Mouse (Mus musculus) embryonic facial prominence, embryonic 10.5 days (tissue): Measurements from ENCODE around the gene Apon. TPM values are rescaled to one million over a fixed set of nuclear protein-coding genes. Genes with fewer than 3 reads are reported as not detected.
"Not testable (repeated sequence)": the region's sequence is repeated elsewhere in the genome, so short reads cannot be mapped to it uniquely, and the experiment has no call there.

ENCODE experiments used
- DNase-seq: peaks from one replicate; pipeline ENCODE4 v3.0.0-alpha.2; 2017; ENCODE audit warnings: low spot score
- H3K27ac ChIP-seq: fragments of 300-500 bp; sonication (generic); replicated peaks from 2 replicates; pipeline ENCODE4 v1.5.1; 2016; ENCODE audit warnings: mild to moderate bottlenecking
- H3K27me3 ChIP-seq: fragments of 300-500 bp; sonication (generic); replicated peaks from 2 replicates; pipeline ENCODE4 v1.6.1; 2016; ENCODE audit warnings: low read depth, mild to moderate bottlenecking; ENCODE audit not compliant: poor library complexity, severe bottlenecking
- H3K36me3 ChIP-seq: fragments of 300-500 bp; sonication (generic); replicated peaks from 2 replicates; pipeline ENCODE4 v1.6.1; 2016; ENCODE audit warnings: mild to moderate bottlenecking, moderate library complexity
- H3K4me1 ChIP-seq: fragments of 300-500 bp; sonication (generic); 2 replicates; pipeline ENCODE4 v1.6.1; 2016
- H3K4me3 ChIP-seq: fragments of 300-500 bp; sonication (generic); 2 replicates; pipeline ENCODE4 v1.5.1; 2016; ENCODE audit warnings: mild to moderate bottlenecking, moderate library complexity
- H3K9me3 ChIP-seq: fragments of 300-500 bp; sonication (generic); 2 replicates; pipeline ENCODE4 v1.6.1; 2016; ENCODE audit warnings: mild to moderate bottlenecking
- WGBS: fragments of 180-500 bp; shearing (Covaris S2); methylation state at CpG from one replicate; pipeline ENCODE4 v1.1.7; 2016; 5-methylcytosine and 5-hydroxymethylcytosine counted together
- polyA plus RNA-seq: library from polyadenylated mRNA; unstranded; fragments of >200 nt; fragmentation: Nextera tagmentation; extraction: Ambion mirVana; gene quantifications from 2 replicates; pipeline ENCODE4 v1.2.1, GENCODE M21; 2016

The Apon gene
- polyA plus RNA-seq, 1 experiment from 2014 or later: 0.69 TPM

- Histone ChIP-seq H3K36me3 (peaks cover 74% of the 10 kb centered on the region), H3K27ac (no peak overlapping the region), H3K27me3 (no peaks in the 10 kb centered on the region), H3K4me1 (peaks cover 10% of the 10 kb centered on the region), H3K4me3 (no peak overlapping the region), H3K9me3 (no peaks in the 10 kb centered on the region)
- DNase-seq: peak; percentile 80
- WGBS: 65% methylated on average over 31 of the region's 31 CpGs
These were observed 30.0 kb downstream of the Apon start for GRCm38 (mm10) chr10:128283604-128284579.

- H3K4me3 ChIP-seq, H3K27ac ChIP-seq, DNase-seq, H3K9me3 ChIP-seq, H3K27me3 ChIP-seq: not testable (repeated sequence)
- 68% methylated on average over 1 of the region's 1 CpGs for WGBS
- Histone ChIP-seq H3K4me1 (peaks cover 10% of the 10 kb centered on the region), H3K36me3 (peaks cover 42% of the 10 kb centered on the region)
These were observed 36.7 kb downstream of the Apon start for GRCm38 (mm10) chr10:128290594-128290993.

GRCm38 (mm10) chr10:128296370-128297090 is 42.6 kb downstream of the Apon start:
- Histone ChIP-seq H3K36me3 (peaks cover 15% of the 10 kb centered on the region), H3K4me1 (no peaks in the 10 kb centered on the region), H3K4me3 (no peak overlapping the region), H3K27ac (no peak overlapping the region), H3K9me3 (no peaks in the 10 kb centered on the region), H3K27me3 (no peaks in the 10 kb centered on the region)
- DNase-seq: no peak
- 80% methylated on average over 13 of the region's 13 CpGs for WGBS

- no peak overlapping the region for H3K27ac ChIP-seq
- peaks cover 8% of the 10 kb centered on the region for H3K36me3 ChIP-seq
- no peak for DNase-seq
- no peak overlapping the region for H3K4me3 ChIP-seq
- WGBS: 86% methylated on average over 4 of the region's 4 CpGs
- H3K9me3 ChIP-seq: no peaks in the 10 kb centered on the region
- H3K4me1 ChIP-seq: peaks cover 4% of the 10 kb centered on the region
- H3K27me3 ChIP-seq: no peaks in the 10 kb centered on the region
These were observed 43.3 kb downstream of the Apon start for GRCm38 (mm10) chr10:128297221-128297620.

GRCm38 (mm10) chr10:128297622-128298021 is 43.7 kb downstream of the Apon start:
- Histone ChIP-seq H3K4me3 (no peak overlapping the region), H3K9me3 (no peaks in the 10 kb centered on the region), H3K27me3 (no peaks in the 10 kb centered on the region), H3K27ac (no peak overlapping the region), H3K4me1 (peaks cover 8% of the 10 kb centered on the region), H3K36me3 (peaks cover 4% of the 10 kb centered on the region; the same call in 1 of the 2 replicates)
- 84% methylated on average over 11 of the region's 11 CpGs for WGBS
- no peak for DNase-seq

- Histone ChIP-seq H3K4me3 (no peak overlapping the region), H3K9me3 (no peaks in the 10 kb centered on the region), H3K36me3 (no peaks in the 10 kb centered on the region), H3K4me1 (peaks cover 9% of the 10 kb centered on the region), H3K27me3 (no peaks in the 10 kb centered on the region), H3K27ac (no peak overlapping the region)
- DNase-seq: no peak
- 71% methylated on average over 6 of the region's 6 CpGs for WGBS
These were observed 44.3 kb downstream of the Apon start for GRCm38 (mm10) chr10:128298243-128298642.

GRCm38 (mm10) chr10:128298702-128299171 is 44.8 kb downstream of the Apon start, which contains the start of gene Il23a:
TSS of gene Il23a (minus strand) at chr10:128298752.
- H3K4me3 ChIP-seq: no peak within 1 kb of the TSS
- H3K27ac ChIP-seq: no peak within 1 kb of the TSS
- H3K27me3 ChIP-seq: no peaks in the 10 kb centered on the region
- no peaks in the 10 kb centered on the region for H3K9me3 ChIP-seq
- WGBS: 83% methylated on average over 11 of the region's 11 CpGs
- peaks cover 11% of the 10 kb centered on the region for H3K4me1 ChIP-seq
- DNase-seq: no peak
- H3K36me3 ChIP-seq: no peaks in the 10 kb centered on the region

GRCm38 (mm10) chr10:128302357-128302756 is 48.5 kb downstream of the Apon start:
- 41% methylated on average over 3 of the region's 3 CpGs for WGBS
- H3K4me1 ChIP-seq: peaks cover 20% of the 10 kb centered on the region

GRCm38 (mm10) chr10:128302785-128303125 is 48.9 kb downstream of the Apon start:
- Histone ChIP-seq H3K4me1 (peaks cover 20% of the 10 kb centered on the region), H3K27ac (peak overlapping the region; percentile 97), H3K27me3 (no peaks in the 10 kb centered on the region), H3K4me3 (peak overlapping the region; percentile 80), H3K36me3 (peaks cover 17% of the 10 kb centered on the region), H3K9me3 (no peaks in the 10 kb centered on the region)
- WGBS: under 1% methylated on average over 9 of the region's 9 CpGs
- DNase-seq: no peak

More at GRCm38 (mm10) chr10:128302357-128302756, 48.5 kb downstream of the Apon start:
- H3K4me3 ChIP-seq: peak overlapping the region; percentile 80
- H3K36me3 ChIP-seq: peaks cover 15% of the 10 kb centered on the region
- H3K27me3 ChIP-seq: no peaks in the 10 kb centered on the region
- H3K27ac ChIP-seq: peak overlapping the region; percentile 97
- DNase-seq: no peak
- H3K9me3 ChIP-seq: no peaks in the 10 kb centered on the region

GRCm38 (mm10) chr10:128303126-128304021 is 49.5 kb downstream of the Apon start, which contains the start of gene Pan2:
TSS of gene Pan2 (plus strand) at chr10:128303335.
- peaks cover 23% of the 10 kb centered on the region for H3K36me3 ChIP-seq
- H3K9me3 ChIP-seq: no peaks in the 10 kb centered on the region
- 2% methylated on average over 37 of the region's 37 CpGs for WGBS
- DNase-seq: peak; percentile 99
- H3K4me1 ChIP-seq: peaks cover 20% of the 10 kb centered on the region
- no peaks in the 10 kb centered on the region for H3K27me3 ChIP-seq
- H3K4me3 ChIP-seq: peak within 1 kb of the TSS; percentile 80
- peak within 1 kb of the TSS; percentile 97 for H3K27ac ChIP-seq
